Mouse (Mus musculus) hindbrain, embryonic 12.5 days (tissue): ENCODE measurements around the gene Msx1. TPM values are rescaled to one million over a fixed set of nuclear protein-coding genes. Genes with fewer than 3 reads are reported as not detected.

Source experiments
- ATAC-seq: fragments of 200-750 bp; cut with Nextera tagmentation; 2 replicates; pipeline ENCODE4 v1.8.0; 2017; ENCODE audit warnings: moderate TSS enrichment; ENCODE audit not compliant: low FRiP score
- H3K27ac ChIP-seq: fragments of 300-500 bp; sonication (generic); 2 replicates; pipeline ENCODE4 v1.5.1; 2016; ENCODE audit warnings: mild to moderate bottlenecking
- H3K27me3 ChIP-seq: fragments of 300-500 bp; sonication (generic); 2 replicates; pipeline ENCODE4 v1.6.1; 2016; ENCODE audit warnings: mild to moderate bottlenecking
- H3K36me3 ChIP-seq: fragments of 300-500 bp; sonication (generic); 2 replicates; pipeline ENCODE4 v1.6.1; 2016; ENCODE audit warnings: mild to moderate bottlenecking
- H3K4me1 ChIP-seq: fragments of 300-500 bp; sonication (generic); 2 replicates; pipeline ENCODE4 v1.6.1; 2016
- H3K4me2 ChIP-seq: fragments of 300-500 bp; sonication (generic); replicated peaks from 2 replicates; pipeline ENCODE4 v1.6.1; 2016; ENCODE audit warnings: mild to moderate bottlenecking
- H3K4me3 ChIP-seq: fragments of 300-500 bp; sonication (generic); 2 replicates; pipeline ENCODE4 v1.5.1; 2016; ENCODE audit warnings: mild to moderate bottlenecking
- H3K9ac ChIP-seq: fragments of 300-500 bp; sonication (generic); 2 replicates; pipeline ENCODE4 v1.6.1; 2016; ENCODE audit warnings: mild to moderate bottlenecking, moderate library complexity
- H3K9me3 ChIP-seq: fragments of 300-500 bp; sonication (generic); replicated peaks from 2 replicates; pipeline ENCODE4 v1.6.1; 2016; ENCODE audit warnings: mild to moderate bottlenecking
- WGBS: fragments of 180-500 bp; shearing (Covaris S2); methylation state at CpG from one replicate; pipeline ENCODE4 v1.1.7; 2016; 5-methylcytosine and 5-hydroxymethylcytosine counted together
- polyA plus RNA-seq: library from polyadenylated mRNA; unstranded; fragments of >200 nt; fragmentation: Nextera tagmentation; extraction: Ambion mirVana; gene quantifications from 2 replicates; pipeline ENCODE4 v1.2.1, GENCODE M21; 2016

The Msx1 gene
- polyA plus RNA-seq, 1 experiment from 2014 or later, result 95.6 TPM

- Histone ChIP-seq H3K4me3 (no peak overlapping the region), H3K4me1 (peaks cover 13% of the 10 kb centered on the region), H3K36me3 (no peaks in the 10 kb centered on the region), H3K9ac (no peak overlapping the region), H3K27me3 (peaks cover 74% of the 10 kb centered on the region), H3K4me2 (no peak overlapping the region), H3K9me3 (no peaks in the 10 kb centered on the region), H3K27ac (no peak overlapping the region)
- WGBS, result 86% methylated on average over 4 of the region's 4 CpGs
- no peak for ATAC-seq
These were observed 8.5 kb downstream of the Msx1 start for GRCm38 (mm10) chr5:37815909-37816308.

- peaks cover 13% of the 10 kb centered on the region for H3K4me1 ChIP-seq
- H3K27me3 ChIP-seq, result peaks cover 59% of the 10 kb centered on the region
- H3K27ac ChIP-seq, result no peak overlapping the region
- H3K9ac ChIP-seq, result no peak overlapping the region
- no peak for ATAC-seq
- H3K4me2 ChIP-seq, result no peak overlapping the region
- no peak overlapping the region for H3K4me3 ChIP-seq
- H3K36me3 ChIP-seq, result no peaks in the 10 kb centered on the region
- H3K9me3 ChIP-seq, result no peaks in the 10 kb centered on the region
These were observed 10.2 kb downstream of the Msx1 start for GRCm38 (mm10) chr5:37814169-37814568.

GRCm38 (mm10) chr5:37805291-37805690 lies 19.1 kb downstream of the Msx1 start:
- no peaks in the 10 kb centered on the region for H3K9me3 ChIP-seq
- H3K27ac ChIP-seq, result no peak overlapping the region
- no peak overlapping the region for H3K4me3 ChIP-seq
- no peak for ATAC-seq
- no peaks in the 10 kb centered on the region for H3K36me3 ChIP-seq
- no peak overlapping the region for H3K4me2 ChIP-seq
- 86% methylated on average over 6 of the region's 6 CpGs for WGBS
- H3K27me3 ChIP-seq, result peaks cover 2% of the 10 kb centered on the region; the same call in 1 of the 2 replicates
- no peak overlapping the region for H3K9ac ChIP-seq
- 0 out of 2 replicates have a peak, but pooled peaks cover 3% of the 10 kb centered on the region for H3K4me1 ChIP-seq

GRCm38 (mm10) chr5:37804512-37805118 lies 19.8 kb downstream of the Msx1 start:
- peaks cover 2% of the 10 kb centered on the region; the same call in 1 of the 2 replicates for H3K27me3 ChIP-seq
- 65% methylated on average over 8 of the region's 8 CpGs for WGBS
- no peak overlapping the region for H3K27ac ChIP-seq
- H3K4me3 ChIP-seq, result no peak overlapping the region
- no peaks in the 10 kb centered on the region for H3K9me3 ChIP-seq
- no peaks in the 10 kb centered on the region for H3K36me3 ChIP-seq
- no peak overlapping the region for H3K9ac ChIP-seq
- no peak for ATAC-seq
- no peak overlapping the region for H3K4me2 ChIP-seq
- 0 out of 2 replicates have a peak, but pooled peaks cover 3% of the 10 kb centered on the region for H3K4me1 ChIP-seq

GRCm38 (mm10) chr5:37797251-37797650 lies 27.1 kb downstream of the Msx1 start:
- 71% methylated on average over 6 of the region's 6 CpGs for WGBS
- Histone ChIP-seq H3K4me3 (no peak overlapping the region), H3K27ac (no peak overlapping the region), H3K36me3 (no peaks in the 10 kb centered on the region), H3K4me1 (no peaks in the 10 kb centered on the region), H3K9me3 (no peaks in the 10 kb centered on the region), H3K4me2 (no peak overlapping the region), H3K27me3 (0 out of 2 replicates have a peak, but pooled peaks cover 2% of the 10 kb centered on the region), H3K9ac (no peak overlapping the region)
- no peak for ATAC-seq

GRCm38 (mm10) chr5:37796751-37797150 lies 27.6 kb downstream of the Msx1 start:
- Histone ChIP-seq H3K36me3 (no peaks in the 10 kb centered on the region), H3K4me2 (no peak overlapping the region), H3K4me3 (no peak overlapping the region), H3K9me3 (no peaks in the 10 kb centered on the region), H3K27ac (no peak overlapping the region), H3K27me3 (0 out of 2 replicates have a peak, but pooled peaks cover 2% of the 10 kb centered on the region), H3K9ac (no peak overlapping the region), H3K4me1 (no peaks in the 10 kb centered on the region)
- WGBS, result 66% methylated on average over 5 of the region's 5 CpGs
- ATAC-seq, result no peak

GRCm38 (mm10) chr5:37795691-37796090 lies 28.7 kb downstream of the Msx1 start:
- ATAC-seq, result no peak
- H3K4me2 ChIP-seq, result no peak overlapping the region
- no peaks in the 10 kb centered on the region for H3K4me1 ChIP-seq
- H3K27me3 ChIP-seq, result no peaks in the 10 kb centered on the region
- no peaks in the 10 kb centered on the region for H3K36me3 ChIP-seq
- no peak overlapping the region for H3K27ac ChIP-seq
- no peaks in the 10 kb centered on the region for H3K9me3 ChIP-seq
- WGBS, result 93% methylated on average over 6 of the region's 6 CpGs
- no peak overlapping the region for H3K9ac ChIP-seq
- no peak overlapping the region for H3K4me3 ChIP-seq

GRCm38 (mm10) chr5:37792154-37792553 lies 32.2 kb downstream of the Msx1 start:
- ATAC-seq, result no peak
- 54% methylated on average over 5 of the region's 5 CpGs for WGBS
- H3K9me3 ChIP-seq, result no peaks in the 10 kb centered on the region
- H3K27ac ChIP-seq, result no peak overlapping the region
- H3K4me3 ChIP-seq, result no peak overlapping the region
- H3K4me2 ChIP-seq, result no peak overlapping the region
- H3K9ac ChIP-seq, result no peak overlapping the region
- H3K27me3 ChIP-seq, result no peaks in the 10 kb centered on the region
- H3K4me1 ChIP-seq, result no peaks in the 10 kb centered on the region
- H3K36me3 ChIP-seq, result no peaks in the 10 kb centered on the region

- Histone ChIP-seq H3K4me3 (no peak overlapping the region), H3K4me1 (no peaks in the 10 kb centered on the region), H3K4me2 (no peak overlapping the region), H3K9me3 (no peaks in the 10 kb centered on the region), H3K27me3 (no peaks in the 10 kb centered on the region), H3K27ac (no peak overlapping the region), H3K9ac (no peak overlapping the region), H3K36me3 (no peaks in the 10 kb centered on the region)
- no peak for ATAC-seq
- 80% methylated on average over 9 of the region's 9 CpGs for WGBS
These were observed 39.5 kb downstream of the Msx1 start for GRCm38 (mm10) chr5:37784847-37785391.

GRCm38 (mm10) chr5:37783306-37783705 lies 41.1 kb downstream of the Msx1 start:
- H3K9me3 ChIP-seq, result no peaks in the 10 kb centered on the region
- H3K27ac ChIP-seq, result no peak overlapping the region
- 70% methylated on average over 7 of the region's 8 CpGs for WGBS
- no peak for ATAC-seq
- no peak overlapping the region for H3K4me3 ChIP-seq
- no peak overlapping the region for H3K9ac ChIP-seq
- H3K27me3 ChIP-seq, result no peaks in the 10 kb centered on the region
- H3K4me1 ChIP-seq, result no peaks in the 10 kb centered on the region
- H3K36me3 ChIP-seq, result no peaks in the 10 kb centered on the region
- H3K4me2 ChIP-seq, result no peak overlapping the region

- no peaks in the 10 kb centered on the region for H3K9me3 ChIP-seq
- H3K4me2 ChIP-seq, result no peak overlapping the region
- H3K4me1 ChIP-seq, result no peaks in the 10 kb centered on the region
- H3K9ac ChIP-seq, result no peak overlapping the region
- no peak for ATAC-seq
- no peaks in the 10 kb centered on the region for H3K36me3 ChIP-seq
- no peaks in the 10 kb centered on the region for H3K27me3 ChIP-seq
- 41% methylated on average over 5 of the region's 5 CpGs for WGBS
- H3K4me3 ChIP-seq, result no peak overlapping the region
- no peak overlapping the region for H3K27ac ChIP-seq
These were observed 48.7 kb downstream of the Msx1 start for GRCm38 (mm10) chr5:37775681-37776080.

GRCm38 (mm10) chr5:37774011-37774410 lies 50.4 kb downstream of the Msx1 start:
- H3K4me1 ChIP-seq, result no peaks in the 10 kb centered on the region
- no peaks in the 10 kb centered on the region for H3K36me3 ChIP-seq
- 72% methylated on average over 4 of the region's 4 CpGs for WGBS
- no peak for ATAC-seq
- no peak overlapping the region for H3K4me3 ChIP-seq
- H3K27ac ChIP-seq, result no peak overlapping the region
- H3K9ac ChIP-seq, result no peak overlapping the region
- no peak overlapping the region for H3K4me2 ChIP-seq
- H3K27me3 ChIP-seq, result no peaks in the 10 kb centered on the region
- H3K9me3 ChIP-seq, result no peaks in the 10 kb centered on the region

- Histone ChIP-seq H3K27ac (no peak overlapping the region), H3K9me3 (no peaks in the 10 kb centered on the region), H3K4me3 (no peak overlapping the region), H3K36me3 (no peaks in the 10 kb centered on the region), H3K4me1 (0 out of 2 replicates have a peak, but pooled peaks cover 1% of the 10 kb centered on the region), H3K4me2 (no peak overlapping the region), H3K27me3 (peaks cover 11% of the 10 kb centered on the region; the same call in 1 of the 2 replicates), H3K9ac (no peak overlapping the region)
- no peak for ATAC-seq
- 80% methylated on average over 6 of the region's 6 CpGs for WGBS
These were observed 53.5 kb downstream of the Msx1 start for GRCm38 (mm10) chr5:37770870-37771269.
